Mouse (Mus musculus) cerebellum, adult 2 months (tissue): Measurements from ENCODE around the gene Sypl2.

Experiments used
- CTCF ChIP-seq: fragments of 200-500 bp; IDR thresholded peaks from 2 replicates; pipeline ENCODE4 v1.5.1; 2011; ENCODE audit warnings: low read depth, mild to moderate bottlenecking, control low read depth, low read length, moderate library complexity, borderline replicate concordance; ENCODE audit not compliant: insufficient read depth
- POLR2A ChIP-seq: fragments of 200-500 bp; IDR thresholded peaks from 2 replicates; pipeline ENCODE4 v1.6.1; 2011; ENCODE audit warnings: low read length, control low read depth, borderline replicate concordance; ENCODE audit not compliant: insufficient read depth

DNA sequence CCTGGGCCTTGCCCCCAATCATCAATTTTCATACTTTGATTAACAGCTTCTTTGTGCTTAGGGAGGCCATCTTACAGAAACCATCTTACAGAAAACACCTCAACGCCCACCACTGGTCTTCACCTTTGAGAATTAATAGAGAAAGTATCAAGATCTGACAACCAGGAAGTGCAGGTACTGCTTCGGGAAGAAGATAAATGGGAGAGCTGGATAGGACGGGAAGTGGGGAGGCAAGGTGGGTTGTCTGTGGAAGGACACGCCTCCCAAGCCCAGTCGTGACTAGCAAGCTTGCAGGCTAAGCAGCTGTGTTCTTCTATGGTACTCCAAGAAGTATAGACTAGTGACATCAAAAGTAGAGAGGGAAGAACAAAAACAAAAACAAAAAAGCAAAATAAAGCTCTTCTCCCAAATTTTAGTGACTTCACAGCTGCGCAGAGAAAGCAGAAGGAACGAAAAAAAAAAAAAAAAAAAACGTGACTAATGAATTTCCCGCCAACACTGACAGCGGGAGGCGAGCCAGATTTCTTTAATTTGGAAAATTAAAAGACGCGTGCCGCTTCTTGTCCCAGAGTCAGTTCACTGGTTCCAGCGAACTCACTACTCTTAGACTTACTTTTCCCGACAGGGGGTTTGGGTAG, 40.9 kb downstream of the Sypl2 start:
- TF ChIP-seq POLR2A (no peak), CTCF (no peak)
